Mouse (Mus musculus): Measurements from ENCODE around the gene Lrrfip1. TPM values are rescaled to one million over a fixed set of nuclear protein-coding genes. Genes with fewer than 3 reads are reported as not detected.

Lrrfip1 gene
- polyA plus RNA-seq, 1 experiment = 0.63 TPM

- Histone ChIP-seq H3K27me3 (ENCODE audit: control insufficient read depth, insufficient read depth, low read length) (no peaks in the 10 kb centered on the region), H3K36me3 (ENCODE audit: control insufficient read depth, insufficient read depth, low read length) (no peaks in the 10 kb centered on the region), H3K4me1 (ENCODE audit: control insufficient read depth, insufficient read depth, low read length) (no peaks in the 10 kb centered on the region; the same call in 1 of the 2 replicates), H3K4me3 (ENCODE audit: control insufficient read depth, low read depth, low read length) (no peak overlapping the region), H3K27ac (ENCODE audit: control insufficient read depth, insufficient read depth, low read depth, low read length) (no peak overlapping the region)
- no peak for TF ChIP-seq CTCF (IDR thresholded peaks at IDR 0.05; ENCODE audit: control insufficient read depth, insufficient read depth, insufficient replicate concordance, low read depth, low read length)
- no peak for TF ChIP-seq POLR2A (IDR thresholded peaks at IDR 0.05; ENCODE audit: control insufficient read depth, low read depth, low read length)
Observed at GRCm38 (mm10) chr1:91044648-91045047, 46.1 kb downstream of the Lrrfip1 start.

GRCm38 (mm10) chr1:91046237-91046636, 47.7 kb downstream of the Lrrfip1 start:
- Histone ChIP-seq H3K36me3 (ENCODE audit: control insufficient read depth, insufficient read depth, low read length) (no peaks in the 10 kb centered on the region), H3K27ac (ENCODE audit: control insufficient read depth, insufficient read depth, low read depth, low read length) (no peak overlapping the region), H3K4me1 (ENCODE audit: control insufficient read depth, insufficient read depth, low read length) (no peaks in the 10 kb centered on the region; the same call in 1 of the 2 replicates), H3K4me3 (ENCODE audit: control insufficient read depth, low read depth, low read length) (no peak overlapping the region), H3K27me3 (ENCODE audit: control insufficient read depth, insufficient read depth, low read length) (no peaks in the 10 kb centered on the region)
- TF ChIP-seq POLR2A (IDR thresholded peaks at IDR 0.05; ENCODE audit: control insufficient read depth, low read depth, low read length) (no peak), CTCF (IDR thresholded peaks at IDR 0.05; ENCODE audit: control insufficient read depth, insufficient read depth, insufficient replicate concordance, low read depth, low read length) (no peak)

- Histone ChIP-seq H3K36me3 (ENCODE audit: control insufficient read depth, insufficient read depth, low read length) (no peaks in the 10 kb centered on the region), H3K27ac (ENCODE audit: control insufficient read depth, insufficient read depth, low read depth, low read length) (no peak overlapping the region)
- no peak for TF ChIP-seq CTCF (IDR thresholded peaks at IDR 0.05; ENCODE audit: control insufficient read depth, insufficient read depth, insufficient replicate concordance, low read depth, low read length)
- TF ChIP-seq POLR2A (IDR thresholded peaks at IDR 0.05; ENCODE audit: control insufficient read depth, low read depth, low read length) = no peak
Observed at GRCm38 (mm10) chr1:91049296-91049695, 50.8 kb downstream of the Lrrfip1 start.

GRCm38 (mm10) chr1:91051461-91052094, 53.0 kb downstream of the Lrrfip1 start:
- Histone ChIP-seq H3K36me3 (ENCODE audit: control insufficient read depth, insufficient read depth, low read length) (no peaks in the 10 kb centered on the region), H3K4me3 (ENCODE audit: control insufficient read depth, low read depth, low read length) (no peak overlapping the region), H3K27me3 (ENCODE audit: control insufficient read depth, insufficient read depth, low read length) (no peaks in the 10 kb centered on the region), H3K4me1 (ENCODE audit: control insufficient read depth, insufficient read depth, low read length) (peaks cover 10% of the 10 kb centered on the region), H3K27ac (ENCODE audit: control insufficient read depth, insufficient read depth, low read depth, low read length) (no peak overlapping the region)
- no peak for TF ChIP-seq POLR2A (IDR thresholded peaks at IDR 0.05; ENCODE audit: control insufficient read depth, low read depth, low read length)
- TF ChIP-seq CTCF (IDR thresholded peaks at IDR 0.05; ENCODE audit: control insufficient read depth, insufficient read depth, insufficient replicate concordance, low read depth, low read length) = no peak

More at GRCm38 (mm10) chr1:91049296-91049695, 50.8 kb downstream of the Lrrfip1 start:
- H3K4me1 ChIP-seq (ENCODE audit: control insufficient read depth, insufficient read depth, low read length) = peaks cover 10% of the 10 kb centered on the region
- H3K4me3 ChIP-seq (ENCODE audit: control insufficient read depth, low read depth, low read length) = no peak overlapping the region
- no peaks in the 10 kb centered on the region for H3K27me3 ChIP-seq (ENCODE audit: control insufficient read depth, insufficient read depth, low read length)

GRCm38 (mm10) chr1:91052747-91053181, 54.2 kb downstream of the Lrrfip1 start:
- H3K27me3 ChIP-seq (ENCODE audit: control insufficient read depth, insufficient read depth, low read length) = no peaks in the 10 kb centered on the region
- no peak for TF ChIP-seq POLR2A (IDR thresholded peaks at IDR 0.05; ENCODE audit: control insufficient read depth, low read depth, low read length)
- no peak for TF ChIP-seq CTCF (IDR thresholded peaks at IDR 0.05; ENCODE audit: control insufficient read depth, insufficient read depth, insufficient replicate concordance, low read depth, low read length)
- peak overlapping the region; percentile 68 for H3K4me3 ChIP-seq (ENCODE audit: control insufficient read depth, low read depth, low read length)
- H3K4me1 ChIP-seq (ENCODE audit: control insufficient read depth, insufficient read depth, low read length) = peaks cover 10% of the 10 kb centered on the region
- H3K27ac ChIP-seq (ENCODE audit: control insufficient read depth, insufficient read depth, low read depth, low read length) = no peak overlapping the region
- no peaks in the 10 kb centered on the region for H3K36me3 ChIP-seq (ENCODE audit: control insufficient read depth, insufficient read depth, low read length)

GRCm38 (mm10) chr1:91053218-91054073, 54.9 kb downstream of the Lrrfip1 start:
- H3K4me1 ChIP-seq (ENCODE audit: control insufficient read depth, insufficient read depth, low read length) = peaks cover 10% of the 10 kb centered on the region
- no peaks in the 10 kb centered on the region for H3K27me3 ChIP-seq (ENCODE audit: control insufficient read depth, insufficient read depth, low read length)
- TF ChIP-seq CTCF (IDR thresholded peaks at IDR 0.05; ENCODE audit: control insufficient read depth, insufficient read depth, insufficient replicate concordance, low read depth, low read length) = no peak
- no peak for TF ChIP-seq POLR2A (IDR thresholded peaks at IDR 0.05; ENCODE audit: control insufficient read depth, low read depth, low read length)
- peak overlapping the region; percentile 32 for H3K27ac ChIP-seq (ENCODE audit: control insufficient read depth, insufficient read depth, low read depth, low read length)
- no peaks in the 10 kb centered on the region for H3K36me3 ChIP-seq (ENCODE audit: control insufficient read depth, insufficient read depth, low read length)
- H3K4me3 ChIP-seq (ENCODE audit: control insufficient read depth, low read depth, low read length) = peak overlapping the region; percentile 73

- Histone ChIP-seq H3K4me3 (ENCODE audit: control insufficient read depth, low read depth, low read length) (peak overlapping the region; percentile 73), H3K4me1 (ENCODE audit: control insufficient read depth, insufficient read depth, low read length) (peaks cover 10% of the 10 kb centered on the region), H3K27ac (ENCODE audit: control insufficient read depth, insufficient read depth, low read depth, low read length) (no peak overlapping the region), H3K36me3 (ENCODE audit: control insufficient read depth, insufficient read depth, low read length) (no peaks in the 10 kb centered on the region), H3K27me3 (ENCODE audit: control insufficient read depth, insufficient read depth, low read length) (no peaks in the 10 kb centered on the region)
- TF ChIP-seq CTCF (IDR thresholded peaks at IDR 0.05; ENCODE audit: control insufficient read depth, insufficient read depth, insufficient replicate concordance, low read depth, low read length) (no peak), POLR2A (IDR thresholded peaks at IDR 0.05; ENCODE audit: control insufficient read depth, low read depth, low read length) (no peak)
Observed at GRCm38 (mm10) chr1:91054074-91054471, 55.5 kb downstream of the Lrrfip1 start.
